Mouse (Mus musculus) gastrocnemius, postnatal 25 days (tissue): ENCODE data around the gene Krtap12-1. TPM values are rescaled to one million over a fixed set of nuclear protein-coding genes. Genes with fewer than 3 reads are reported as not detected.
"Not testable (repeated sequence)": the region's sequence is repeated elsewhere in the genome, so short reads cannot be mapped to it uniquely, and the experiment has no call there.

Experiments used
- DNase-seq: peaks from one replicate; pipeline ENCODE4 v3.0.0; 2022
- total RNA-seq, 2 experiments: library from RNA; stranded (reverse); gene quantifications; 1 replicate in 1 of 2; 2 replicates in 1 of 2; pipeline ENCODE4 v1.2.3; 2021

The Krtap12-1 gene
- total RNA-seq, 2 experiments from 2014 or later, result not detected

- DNase-seq, result not testable (repeated sequence)
These were observed 21.7 kb downstream of the Krtap12-1 start, which contains the start of gene Gm18596 for GRCm38 (mm10) chr10:77741924-77742688. Gene Gm18596, minus strand, starts transcription at chr10:77742638.

- DNase-seq, result not testable (repeated sequence)
These were observed 30.3 kb downstream of the Krtap12-1 start for GRCm38 (mm10) chr10:77750686-77751085.

DNA sequence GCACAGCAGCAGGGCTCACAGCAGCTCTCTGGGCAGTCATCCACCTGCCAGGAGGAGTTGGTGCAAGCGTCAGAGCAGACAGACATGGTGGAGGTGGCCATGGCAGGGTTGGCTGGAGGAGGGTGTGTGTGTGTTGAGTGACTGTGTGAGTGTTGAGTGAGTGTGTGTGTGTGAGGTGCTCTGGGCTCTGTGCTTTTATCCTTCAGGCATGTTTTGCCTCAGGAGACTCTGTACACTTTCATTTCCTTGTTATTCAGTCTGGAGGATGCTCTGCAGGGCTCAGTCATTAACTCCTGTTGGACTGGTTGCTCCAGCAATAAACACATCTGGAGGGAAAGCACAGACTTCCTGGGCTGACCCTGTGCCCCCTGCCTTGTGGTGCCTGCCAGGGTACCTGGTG, 30.9 kb downstream of the Krtap12-1 start, which contains the start of gene Gm9736:
TSS of gene Gm9736 (minus strand) at position 101 of the 400 bp plus-strand sequence.
- DNase-seq, result not testable (repeated sequence)

DNA sequence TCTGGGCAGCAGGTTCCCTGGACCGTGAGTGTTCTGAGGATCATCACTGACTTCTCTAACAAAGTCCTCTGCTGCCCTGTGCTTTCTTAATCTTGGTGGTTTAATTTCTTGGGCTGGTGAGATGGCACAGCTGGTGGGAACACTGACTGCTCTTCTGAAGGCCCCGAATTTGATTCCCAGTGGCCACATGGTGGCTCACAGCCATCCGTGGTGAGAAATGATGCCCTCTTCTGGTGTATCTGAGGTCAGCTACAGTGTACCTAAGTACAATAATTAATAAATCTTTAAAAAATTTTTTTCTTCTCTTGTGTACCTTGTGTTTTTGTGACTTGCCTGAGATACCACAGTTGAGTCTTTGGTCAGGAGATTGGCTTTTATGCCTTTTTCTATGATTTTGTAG, 31.9 kb downstream of the Krtap12-1 start:
- not testable (repeated sequence) for DNase-seq

DNA sequence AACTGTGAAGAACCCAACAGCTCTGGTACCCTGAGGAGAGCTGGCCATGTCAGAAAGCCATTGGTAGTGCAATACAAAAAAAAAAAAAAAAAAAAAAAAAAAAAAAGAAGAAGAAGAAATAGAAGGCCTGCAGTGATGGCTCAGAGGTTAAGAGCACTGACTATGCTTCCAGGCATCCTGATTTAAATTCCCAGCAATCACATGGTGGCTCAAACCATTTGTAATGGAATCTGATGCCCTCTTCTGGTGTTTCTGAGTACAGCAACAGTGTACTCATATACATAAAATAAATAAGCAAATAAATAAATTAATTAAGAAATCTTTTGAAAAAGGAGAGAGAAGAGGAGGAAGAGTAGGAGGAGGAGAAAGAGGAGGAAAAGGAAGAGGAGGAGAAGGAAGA, 33.0 kb downstream of the Krtap12-1 start:
- DNase-seq, result no peak

DNA sequence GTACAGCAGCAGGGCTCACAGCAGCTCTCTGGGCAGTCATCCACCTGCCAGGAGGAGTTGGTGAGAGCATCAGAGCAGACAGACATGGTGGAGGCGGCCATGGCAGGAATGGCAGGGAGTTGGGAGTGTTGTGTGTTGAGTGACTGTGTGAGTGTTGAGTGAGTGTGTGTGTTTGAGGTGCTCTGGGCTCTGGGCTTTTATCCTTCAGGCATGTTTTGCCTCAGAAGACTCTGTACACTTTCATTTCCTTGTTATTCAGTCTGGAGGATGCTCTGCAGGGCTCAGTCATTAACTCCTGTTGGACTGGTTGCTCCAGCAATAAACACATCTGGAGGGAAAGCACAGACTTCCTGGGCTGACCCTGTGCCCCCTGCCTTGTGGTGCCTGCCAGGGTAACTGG, 39.2 kb downstream of the Krtap12-1 start, which contains the start of gene Gm3233:
TSS of gene Gm3233 (minus strand) at position 101 of the 400 bp plus-strand sequence.
- DNase-seq, result not testable (repeated sequence)

GRCm38 (mm10) chr10:77769727-77770126, 49.3 kb downstream of the Krtap12-1 start:
- no peak for DNase-seq

Other genes with a start within 250 kb of the Krtap12-1 start
- 1 to 10 TPM; 6.2 to 6.7 TPM for gene Fam207a, start 204.8 kb upstream of the Krtap12-1 start, total RNA-seq
- 1 to 10 TPM; 1.3 to 1.8 TPM for gene Itgb2, start 190.3 kb upstream of the Krtap12-1 start, total RNA-seq
- 10 to 100 TPM; 26.1 to 29.1 TPM for gene Pttg1ip, start 138.9 kb upstream of the Krtap12-1 start, total RNA-seq
- gene Sumo3, start 114.5 kb upstream of the Krtap12-1 start, total RNA-seq, result 10 to 100 TPM; 32.8 to 36.7 TPM
- 1 to 10 TPM; 6.5 to 7.4 TPM for gene Gm49325, start 114.4 kb upstream of the Krtap12-1 start, total RNA-seq
- 10 to 100 TPM; 81.7 to 84.9 TPM for gene Ube2g2, start 98.3 kb upstream of the Krtap12-1 start, total RNA-seq
- not detected for gene Tspear, start 34.0 kb upstream of the Krtap12-1 start, total RNA-seq
- gene Gm19402, start 29.8 kb upstream of the Krtap12-1 start, total RNA-seq, result not detected
- gene Gm9508, start 23.4 kb upstream of the Krtap12-1 start, total RNA-seq, result not detected
- not detected for gene Gm10272, start 14.0 kb upstream of the Krtap12-1 start, total RNA-seq
- gene Gm10024, start 9.1 kb upstream of the Krtap12-1 start, total RNA-seq, result not detected
- not detected for gene Gm10142, start 4.8 kb upstream of the Krtap12-1 start, total RNA-seq
- gene Gm10100, start 5.9 kb downstream of the Krtap12-1 start, total RNA-seq, result not detected
- gene Gm18596, start 22.0 kb downstream of the Krtap12-1 start, total RNA-seq, result not detected
- not detected for gene Gm9736, start 30.8 kb downstream of the Krtap12-1 start, total RNA-seq
- not detected for gene Gm3233, start 39.1 kb downstream of the Krtap12-1 start, total RNA-seq
- not detected for gene Gm3238, start 50.7 kb downstream of the Krtap12-1 start, total RNA-seq
- gene Gm7138, start 56.3 kb downstream of the Krtap12-1 start, total RNA-seq, result not detected
- gene Gm3250, start 61.9 kb downstream of the Krtap12-1 start, total RNA-seq, result not detected
- not detected for gene Gm7137, start 67.6 kb downstream of the Krtap12-1 start, total RNA-seq
- not detected for gene Gm9639, start 74.5 kb downstream of the Krtap12-1 start, total RNA-seq
- not detected for gene Gm19668, start 78.5 kb downstream of the Krtap12-1 start, total RNA-seq
- not detected for gene Gm9507, start 91.2 kb downstream of the Krtap12-1 start, total RNA-seq
- not detected for gene Gm2696, start 94.1 kb downstream of the Krtap12-1 start, total RNA-seq
- gene Krtap10-4, start 106.5 kb downstream of the Krtap12-1 start, total RNA-seq, result not detected
- gene Krtap10-10, start 115.3 kb downstream of the Krtap12-1 start, total RNA-seq, result not detected
- not detected for gene Gm36176, start 126.2 kb downstream of the Krtap12-1 start, total RNA-seq
- not detected for gene Gm10318, start 132.3 kb downstream of the Krtap12-1 start, total RNA-seq
- not detected for gene Gm3285, start 141.4 kb downstream of the Krtap12-1 start, total RNA-seq
- gene Lrrc3, start 181.9 kb downstream of the Krtap12-1 start, total RNA-seq, result under 1 TPM; 0.18 to 0.32 TPM
- gene Trpm2, start 250.0 kb downstream of the Krtap12-1 start, total RNA-seq, result under 1 TPM; 0.26 to 0.83 TPM